Mouse (Mus musculus): Measurements from ENCODE around the gene Vat1.

GRCm38 (mm10) chr11:101454702-101455101, 11.3 kb downstream of the Vat1 start:
- TF ChIP-seq FLI1 (IDR thresholded peaks at IDR 0.05; ENCODE audit: low read length) (no peak), GATA1 (IDR thresholded peaks at IDR 0.05; ENCODE audit: borderline replicate concordance, low read length) (no peak)
